Mouse (Mus musculus): Measurements from ENCODE around the gene Porcn. TPM values are rescaled to one million over a fixed set of nuclear protein-coding genes. Genes with fewer than 3 reads are reported as not detected.

Porcn gene
- polyA plus RNA-seq, 1 experiment: 2.0 TPM

DNA sequence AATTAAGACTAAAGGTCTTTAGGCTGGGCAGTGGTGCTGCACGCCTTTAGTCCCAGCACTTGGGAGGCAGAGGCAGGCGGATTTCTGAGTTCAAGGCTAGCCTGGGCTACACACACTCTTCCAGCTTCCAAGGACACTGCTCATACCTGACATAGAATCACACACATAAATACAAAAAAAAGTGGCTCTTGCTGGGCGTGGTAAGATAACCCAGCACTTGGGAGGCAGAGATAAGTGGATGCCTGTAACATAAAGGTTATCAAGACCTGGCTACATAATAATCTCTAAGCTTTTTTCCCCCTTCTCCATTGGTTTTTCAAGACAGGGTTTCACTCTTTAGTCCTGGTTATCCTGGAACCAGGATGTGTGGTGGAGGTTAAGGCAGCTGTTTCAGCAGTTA is 27.3 kb upstream of the Porcn start:
- Histone ChIP-seq H3K4me1 (no peaks in the 10 kb centered on the region), H3K36me3 (replicated peaks; ENCODE audit: low read length) (no peaks in the 10 kb centered on the region)

DNA sequence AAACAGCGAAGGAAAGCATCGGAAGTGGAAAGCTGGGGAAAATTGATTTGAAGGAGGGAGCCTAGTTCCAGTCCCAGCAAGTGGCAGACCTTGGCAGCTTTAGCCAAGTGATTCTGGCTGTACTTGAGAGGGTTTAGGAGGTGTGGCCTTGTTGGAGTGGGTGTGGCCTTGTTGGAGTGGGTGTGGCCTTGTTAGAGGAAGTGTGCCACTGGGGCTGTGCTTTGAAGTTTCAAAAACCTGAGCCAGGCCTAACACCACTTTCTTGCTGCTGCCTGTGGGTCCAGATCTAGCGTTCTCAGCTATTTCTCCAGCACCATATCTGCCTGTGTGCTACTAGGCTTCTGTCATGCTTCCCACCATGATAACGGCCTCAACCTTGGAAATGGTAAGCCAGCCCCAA is 23.9 kb upstream of the Porcn start:
- 0 out of 2 replicates have a peak, but pooled peaks cover 3% of the 10 kb centered on the region for H3K4me1 ChIP-seq
- H3K27me3 ChIP-seq (replicated peaks): no peaks in the 10 kb centered on the region
- TF ChIP-seq GATA1 (IDR thresholded peaks at IDR 0.05; ENCODE audit: borderline replicate concordance, low read length) (no peak), FLI1 (IDR thresholded peaks at IDR 0.05; ENCODE audit: low read length) (no peak)
- H3K9me3 ChIP-seq: peaks cover 5% of the 10 kb centered on the region; the same call in 1 of the 2 replicates
- no peak overlapping the region for H3K4me3 ChIP-seq (replicated peaks)
- no peaks in the 10 kb centered on the region for H3K36me3 ChIP-seq (replicated peaks; ENCODE audit: low read length)

More for the DNA sequence above, 27.3 kb upstream of the Porcn start:
- Histone ChIP-seq H3K27me3 (replicated peaks) (no peaks in the 10 kb centered on the region), H3K4me3 (replicated peaks) (no peak overlapping the region), H3K9me3 (peaks cover 5% of the 10 kb centered on the region; the same call in 1 of the 2 replicates)
- TF ChIP-seq GATA1 (IDR thresholded peaks at IDR 0.05; ENCODE audit: borderline replicate concordance, low read length) (no peak), FLI1 (IDR thresholded peaks at IDR 0.05; ENCODE audit: low read length) (no peak)

DNA sequence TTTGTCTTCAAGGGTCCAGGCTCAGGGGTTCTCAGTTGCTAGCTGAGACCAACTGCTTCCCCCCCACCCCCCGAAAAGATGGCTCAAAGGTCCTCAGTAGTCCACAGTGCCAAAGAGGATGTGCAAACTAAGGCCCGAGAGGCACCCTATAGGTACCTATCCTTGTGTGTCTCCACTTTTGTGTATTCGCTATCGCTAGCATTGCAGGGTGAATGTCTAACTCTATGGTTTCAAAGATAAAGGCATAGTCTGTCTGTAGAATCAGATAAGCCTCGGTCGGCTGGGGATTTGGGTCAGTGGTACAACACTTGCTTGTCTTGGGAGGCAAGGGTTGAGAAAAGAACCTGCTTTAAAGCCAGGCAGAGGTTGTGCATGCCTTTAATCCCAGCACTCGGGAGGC is 17.1 kb upstream of the Porcn start:
- Histone ChIP-seq H3K36me3 (replicated peaks; ENCODE audit: low read length) (no peaks in the 10 kb centered on the region), H3K9me3 (0 out of 2 replicates have a peak, but pooled peaks cover 3% of the 10 kb centered on the region), H3K27me3 (replicated peaks) (peaks cover 13% of the 10 kb centered on the region), H3K4me1 (peaks cover 3% of the 10 kb centered on the region; the same call in 1 of the 2 replicates), H3K4me3 (replicated peaks) (no peak overlapping the region)
- no peak for TF ChIP-seq GATA1 (IDR thresholded peaks at IDR 0.05; ENCODE audit: borderline replicate concordance, low read length)
- TF ChIP-seq FLI1 (IDR thresholded peaks at IDR 0.05; ENCODE audit: low read length): no peak

DNA sequence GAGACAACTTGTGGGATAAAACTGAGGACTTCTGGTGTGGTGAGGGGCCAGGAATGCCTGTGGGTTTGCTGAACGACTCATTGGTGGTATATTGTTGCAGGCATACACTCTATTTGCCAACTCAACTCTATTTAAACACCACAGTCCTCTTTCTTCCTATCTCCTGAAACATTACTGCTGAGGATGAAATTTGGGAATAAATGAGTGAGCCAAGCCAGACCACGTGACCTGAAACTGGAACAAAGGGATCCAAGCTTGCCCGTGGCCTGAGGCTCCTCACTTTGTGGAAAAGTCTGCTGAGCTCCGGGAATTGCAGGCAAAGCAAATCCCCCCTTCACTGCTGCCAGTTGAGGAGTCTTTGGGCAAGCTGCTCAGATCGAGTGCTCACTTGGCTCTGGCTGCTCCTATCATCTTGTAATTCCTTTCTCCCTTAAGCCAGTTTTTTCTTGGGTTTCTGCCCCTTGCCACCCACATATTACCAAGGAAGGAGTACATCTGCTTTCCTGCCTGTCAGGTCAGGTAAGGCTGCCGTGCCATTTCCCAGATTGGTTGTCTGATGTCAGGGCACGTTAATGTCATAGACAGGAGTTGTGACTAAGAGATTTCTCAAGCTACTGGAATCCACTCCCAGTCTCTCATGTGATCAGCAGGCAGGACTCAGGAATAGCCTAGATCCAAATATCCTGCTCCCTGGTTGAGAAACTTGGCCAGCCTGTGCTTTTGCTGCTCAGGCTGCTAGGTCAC is 16.5 kb upstream of the Porcn start:
- H3K36me3 ChIP-seq (replicated peaks; ENCODE audit: low read length): no peaks in the 10 kb centered on the region
- H3K27me3 ChIP-seq (replicated peaks): peaks cover 17% of the 10 kb centered on the region
- H3K4me3 ChIP-seq (replicated peaks): no peak overlapping the region
- peaks cover 3% of the 10 kb centered on the region; the same call in 1 of the 2 replicates for H3K4me1 ChIP-seq
- 0 out of 2 replicates have a peak, but pooled peaks cover 3% of the 10 kb centered on the region for H3K9me3 ChIP-seq
- TF ChIP-seq FLI1 (IDR thresholded peaks at IDR 0.05; ENCODE audit: low read length) (no peak), GATA1 (IDR thresholded peaks at IDR 0.05; ENCODE audit: borderline replicate concordance, low read length) (no peak)

DNA sequence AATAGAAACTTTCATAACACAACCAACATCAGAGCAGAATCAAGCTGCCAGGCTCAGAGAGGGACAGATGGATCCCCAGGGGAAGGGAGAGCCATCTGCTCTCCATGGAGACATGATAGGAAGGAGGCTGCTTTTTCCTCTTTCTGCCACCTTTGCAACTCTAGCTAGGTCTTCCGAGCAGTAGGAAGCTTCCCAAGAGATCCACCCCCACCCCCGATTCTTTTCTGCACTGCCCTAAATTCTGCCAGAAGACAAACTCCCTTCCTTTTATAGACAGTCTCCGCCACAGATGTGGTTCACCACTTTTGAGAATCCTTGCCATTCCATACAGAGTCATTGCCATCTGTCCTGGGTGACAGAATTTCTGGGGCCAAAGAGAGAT is 16.0 kb upstream of the Porcn start:
- peaks cover 18% of the 10 kb centered on the region for H3K27me3 ChIP-seq (replicated peaks)
- H3K9me3 ChIP-seq: 0 out of 2 replicates have a peak, but pooled peaks cover 3% of the 10 kb centered on the region
- TF ChIP-seq GATA1 (IDR thresholded peaks at IDR 0.05; ENCODE audit: borderline replicate concordance, low read length) (no peak), FLI1 (IDR thresholded peaks at IDR 0.05; ENCODE audit: low read length) (no peak)
- H3K4me3 ChIP-seq (replicated peaks): no peak overlapping the region
- H3K4me1 ChIP-seq: peaks cover 3% of the 10 kb centered on the region; the same call in 1 of the 2 replicates
- no peaks in the 10 kb centered on the region for H3K36me3 ChIP-seq (replicated peaks; ENCODE audit: low read length)

DNA sequence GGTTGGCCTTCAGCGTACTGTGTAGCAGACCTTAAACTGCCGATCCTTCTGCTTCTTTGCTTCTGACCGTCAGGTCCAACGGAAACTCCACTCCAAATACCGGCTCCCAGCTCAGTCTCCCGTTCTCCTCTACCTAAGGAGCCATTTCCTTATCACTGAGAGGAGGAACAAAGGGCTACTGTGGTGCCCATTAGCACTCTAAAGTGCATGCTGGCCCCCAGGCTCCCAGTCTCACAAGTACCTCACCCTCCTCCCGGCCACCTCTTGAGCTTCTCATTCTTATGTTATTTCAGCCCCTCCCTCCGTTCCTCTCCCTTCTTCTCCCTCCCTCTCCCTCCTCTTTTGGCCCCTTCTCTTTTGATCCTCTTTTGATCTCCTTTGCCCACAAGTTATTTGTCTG is 13.3 kb upstream of the Porcn start:
- TF ChIP-seq GATA1 (IDR thresholded peaks at IDR 0.05; ENCODE audit: borderline replicate concordance, low read length) (no peak), FLI1 (IDR thresholded peaks at IDR 0.05; ENCODE audit: low read length) (no peak)
- Histone ChIP-seq H3K27me3 (replicated peaks) (peaks cover 15% of the 10 kb centered on the region), H3K9me3 (0 out of 2 replicates have a peak, but pooled peaks cover 3% of the 10 kb centered on the region), H3K4me1 (no peaks in the 10 kb centered on the region; the same call in 1 of the 2 replicates), H3K4me3 (replicated peaks) (no peak overlapping the region), H3K36me3 (replicated peaks; ENCODE audit: low read length) (no peaks in the 10 kb centered on the region)

DNA sequence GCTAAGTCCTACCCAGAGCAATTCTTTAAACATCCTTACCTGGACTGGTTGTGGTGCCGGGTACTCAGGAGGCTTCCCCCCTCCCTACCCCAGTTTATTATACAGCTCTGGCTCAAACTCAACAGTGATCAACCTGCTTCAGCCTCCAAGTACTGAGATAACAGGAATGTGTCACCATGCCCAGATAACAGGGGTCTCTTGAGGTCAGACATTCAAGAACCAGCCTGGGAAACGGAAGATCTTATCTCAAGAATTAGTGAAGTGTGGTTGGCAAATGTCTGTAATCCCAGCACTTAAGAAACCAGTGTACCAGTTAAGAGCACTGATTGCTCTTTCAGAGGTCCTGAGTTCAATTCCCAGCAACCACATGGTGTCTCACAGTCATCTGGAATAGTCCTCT is 11.8 kb upstream of the Porcn start:
- TF ChIP-seq FLI1 (IDR thresholded peaks at IDR 0.05; ENCODE audit: low read length) (no peak), GATA1 (IDR thresholded peaks at IDR 0.05; ENCODE audit: borderline replicate concordance, low read length) (no peak)
- Histone ChIP-seq H3K36me3 (replicated peaks; ENCODE audit: low read length) (no peaks in the 10 kb centered on the region), H3K27me3 (replicated peaks) (peaks cover 15% of the 10 kb centered on the region)

DNA sequence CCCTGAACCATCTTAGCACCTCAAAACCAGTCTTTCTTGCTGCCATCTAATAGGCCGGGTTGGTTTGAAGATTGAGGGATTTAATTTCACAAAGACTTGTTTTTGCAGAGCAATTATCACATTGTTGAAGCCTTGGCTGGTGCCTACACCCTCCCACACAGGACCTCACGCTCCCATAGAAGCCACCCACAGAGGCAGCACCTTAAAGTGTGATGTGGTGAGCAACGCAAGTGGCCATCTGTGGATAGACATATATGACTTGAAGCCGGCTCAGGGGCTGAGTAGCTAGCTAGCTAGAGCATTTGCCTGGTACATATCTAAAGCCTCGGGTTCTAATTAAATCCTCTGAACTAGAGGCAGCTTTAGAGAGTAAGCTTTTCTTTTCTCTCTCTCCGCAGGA is 11.1 kb upstream of the Porcn start:
- 0 out of 2 replicates have a peak, but pooled peaks cover 3% of the 10 kb centered on the region for H3K9me3 ChIP-seq
- peaks cover 11% of the 10 kb centered on the region for H3K27me3 ChIP-seq (replicated peaks)
- TF ChIP-seq FLI1 (IDR thresholded peaks at IDR 0.05; ENCODE audit: low read length) (no peak), GATA1 (IDR thresholded peaks at IDR 0.05; ENCODE audit: borderline replicate concordance, low read length) (no peak)
- no peaks in the 10 kb centered on the region for H3K36me3 ChIP-seq (replicated peaks; ENCODE audit: low read length)
- H3K4me1 ChIP-seq: no peaks in the 10 kb centered on the region
- no peak overlapping the region for H3K4me3 ChIP-seq (replicated peaks)

More for the DNA sequence above, 11.8 kb upstream of the Porcn start:
- no peaks in the 10 kb centered on the region; the same call in 1 of the 2 replicates for H3K4me1 ChIP-seq
- 0 out of 2 replicates have a peak, but pooled peaks cover 3% of the 10 kb centered on the region for H3K9me3 ChIP-seq
- no peak overlapping the region for H3K4me3 ChIP-seq (replicated peaks)

DNA sequence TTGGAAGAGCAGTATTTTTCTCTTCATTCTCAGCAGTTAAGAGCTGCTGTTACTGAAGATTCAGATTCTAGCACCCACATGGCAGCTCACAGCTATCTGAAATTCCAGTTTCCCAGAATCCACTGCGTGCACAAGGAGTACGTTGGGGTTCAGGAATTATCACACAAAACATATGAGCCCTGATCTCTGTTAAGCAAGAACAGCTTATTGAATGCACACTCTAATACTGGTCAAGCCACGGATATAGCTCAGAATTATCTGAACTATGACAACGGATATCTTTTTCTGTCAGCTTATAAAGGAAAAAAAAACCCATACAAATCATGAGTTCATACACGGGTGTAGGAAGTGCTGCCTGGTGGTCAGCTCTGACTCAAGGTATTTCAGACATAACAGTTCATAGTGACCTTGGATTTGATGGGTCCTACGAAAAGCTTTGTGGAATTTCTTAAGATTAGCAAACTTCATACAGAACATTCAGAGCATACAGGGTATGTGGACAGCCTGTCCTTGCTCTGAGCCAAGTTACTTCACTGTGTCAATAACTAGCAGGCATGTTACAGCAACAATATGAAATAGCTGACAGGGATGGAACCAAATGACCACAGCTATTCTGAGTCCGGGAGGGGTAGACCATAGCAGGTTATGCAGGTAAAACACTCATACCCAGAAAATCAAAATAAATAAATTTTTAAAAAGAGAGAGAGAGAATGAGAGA is 5.3 kb upstream of the Porcn start:
- Histone ChIP-seq H3K9me3 (no peaks in the 10 kb centered on the region), H3K27me3 (replicated peaks) (peaks cover 1% of the 10 kb centered on the region), H3K4me1 (no peaks in the 10 kb centered on the region), H3K36me3 (replicated peaks; ENCODE audit: low read length) (no peaks in the 10 kb centered on the region), H3K4me3 (replicated peaks) (no peak overlapping the region)
- TF ChIP-seq GATA1 (IDR thresholded peaks at IDR 0.05; ENCODE audit: borderline replicate concordance, low read length) (no peak), FLI1 (IDR thresholded peaks at IDR 0.05; ENCODE audit: low read length) (no peak)

DNA sequence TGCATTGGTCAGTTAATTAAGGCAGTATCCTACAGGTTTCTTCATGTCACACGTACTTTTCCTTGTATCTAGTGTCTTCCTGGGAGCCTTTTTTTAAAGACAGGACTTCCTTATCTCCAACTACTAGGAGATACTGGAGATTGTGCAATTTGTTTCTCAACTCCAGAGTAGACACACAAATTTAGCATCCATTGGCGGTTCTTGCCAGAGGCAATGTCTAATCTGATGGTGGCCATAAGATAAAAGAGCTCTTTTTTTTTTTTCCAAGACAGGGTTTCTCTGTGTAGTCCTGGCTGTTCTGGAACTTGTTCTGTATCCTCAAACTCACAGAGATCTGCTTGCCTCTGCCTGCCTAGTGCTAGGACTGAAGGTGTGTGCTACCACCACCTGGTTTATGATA is 3.4 kb upstream of the Porcn start:
- Histone ChIP-seq H3K27me3 (replicated peaks) (peaks cover 16% of the 10 kb centered on the region), H3K36me3 (replicated peaks; ENCODE audit: low read length) (no peaks in the 10 kb centered on the region), H3K4me3 (replicated peaks) (no peak overlapping the region), H3K9me3 (no peaks in the 10 kb centered on the region), H3K4me1 (peaks cover 15% of the 10 kb centered on the region)
- TF ChIP-seq GATA1 (IDR thresholded peaks at IDR 0.05; ENCODE audit: borderline replicate concordance, low read length) (no peak), FLI1 (IDR thresholded peaks at IDR 0.05; ENCODE audit: low read length) (no peak)

Measured in megakaryocyte, embryonic 14.5 days (primary cell).